ENCODE assay signal across 20 mouse cellular contexts in genomic region chr6:108467597-108467996, GRCm38 (mm10).
DNase-seq lines count a peak whose midpoint lies in the region; ATAC-seq lines count a peak whose summit lies in the region.
"Had no signal": no experiment of that assay in that cellular context is flagged by ENCODE, and none has a peak within 500 bp of the region (broad histone marks: within the 10 kb centered on the region; RNA-seq: fewer than 3 reads in every experiment).

No protein-coding gene starts in this region.

- H3K9me3 ChIP-seq in limb, embryonic 13.5 days, result no peaks in the 10 kb centered on the region
- H3K9me3 ChIP-seq in limb, embryonic 10.5 days (replicated peaks), result no peaks in the 10 kb centered on the region
- H3K9me3 ChIP-seq: forebrain, embryonic 10.5 days; heart, embryonic 12.5 days; hindbrain, embryonic 15.5 days; limb, embryonic 12.5 days; liver, embryonic 12.5 days; midbrain, embryonic 12.5 days; neural tube, embryonic 15.5 days; stomach, embryonic 15.5 days had no signal

- H3K27ac ChIP-seq in limb, embryonic 13.5 days, result no peak overlapping the region
- no peak overlapping the region for H3K27ac ChIP-seq in limb, embryonic 10.5 days
- H3K27ac ChIP-seq: forebrain, embryonic 10.5 days; hindbrain, embryonic 15.5 days; limb, embryonic 12.5 days; liver, embryonic 12.5 days; midbrain, embryonic 12.5 days; neural tube, embryonic 15.5 days; stomach, embryonic 15.5 days had no signal

- H3K4me3 ChIP-seq in limb, embryonic 13.5 days, result no peak overlapping the region
- no peak overlapping the region for H3K4me3 ChIP-seq in limb, embryonic 10.5 days
- H3K4me3 ChIP-seq: forebrain, embryonic 10.5 days; heart, embryonic 12.5 days; hindbrain, embryonic 15.5 days; limb, embryonic 12.5 days; liver, embryonic 12.5 days; midbrain, embryonic 12.5 days; neural tube, embryonic 15.5 days; stomach, embryonic 15.5 days had no signal

- 30% methylated on average over 6 of the region's 6 CpGs for WGBS in limb, embryonic 13.5 days
- 56% methylated on average over 6 of the region's 6 CpGs for WGBS in limb, embryonic 10.5 days

- H3K36me3 ChIP-seq in limb, embryonic 13.5 days, result no peaks in the 10 kb centered on the region
- no peaks in the 10 kb centered on the region for H3K36me3 ChIP-seq in limb, embryonic 10.5 days
- H3K36me3 ChIP-seq: hindbrain, embryonic 15.5 days; limb, embryonic 12.5 days; liver, embryonic 12.5 days; midbrain, embryonic 12.5 days; neural tube, embryonic 15.5 days; stomach, embryonic 15.5 days had no signal

- DNase-seq in adrenal gland, postnatal 14 days, result peak; percentile 27
- DNase-seq in adrenal gland, postnatal 25 days, result no peak
- peak; percentile 28 to 39 for DNase-seq in heart, postnatal 14 days
- no peak for DNase-seq in heart, adult 11 months
- DNase-seq in limb, embryonic 10.5 days (ENCODE audit: low spot score), result no peak
- DNase-seq in lung, postnatal 4 days, result no peak
- DNase-seq: cerebellum, adult 18-20 months; layer of hippocampus, postnatal 36 days; lung, adult 18-20 months; lung, postnatal 10 days had no signal

- H3K9ac ChIP-seq in limb, embryonic 13.5 days, result no peak overlapping the region
- H3K9ac ChIP-seq: heart, embryonic 12.5 days; hindbrain, embryonic 15.5 days; limb, embryonic 12.5 days; liver, embryonic 12.5 days; midbrain, embryonic 12.5 days; neural tube, embryonic 15.5 days; stomach, embryonic 15.5 days had no signal

- H3K4me1 ChIP-seq in limb, embryonic 13.5 days, result peaks cover 11% of the 10 kb centered on the region
- H3K4me1 ChIP-seq in limb, embryonic 10.5 days, result peaks cover 19% of the 10 kb centered on the region
- H3K4me1 ChIP-seq: hindbrain, embryonic 15.5 days; midbrain, embryonic 12.5 days; neural tube, embryonic 15.5 days; stomach, embryonic 15.5 days had no signal

- ATAC-seq in limb, embryonic 13.5 days (ENCODE audit: low FRiP score, low read depth), result 0 out of 2 replicates have a peak, but pooled peaks have one; percentile 8
- ATAC-seq: forebrain, embryonic 16.5 days; liver, embryonic 12.5 days had no signal

- H3K27me3 ChIP-seq in limb, embryonic 13.5 days, result no peaks in the 10 kb centered on the region
- no peaks in the 10 kb centered on the region for H3K27me3 ChIP-seq in limb, embryonic 10.5 days (ENCODE audit: low read depth, poor library complexity, severe bottlenecking)
- H3K27me3 ChIP-seq: heart, embryonic 12.5 days; hindbrain, embryonic 15.5 days; limb, embryonic 12.5 days; liver, embryonic 12.5 days; midbrain, embryonic 12.5 days; neural tube, embryonic 15.5 days; stomach, embryonic 15.5 days had no signal

- H3K4me2 ChIP-seq in limb, embryonic 13.5 days (replicated peaks), result no peak overlapping the region
- H3K4me2 ChIP-seq: heart, embryonic 12.5 days; hindbrain, embryonic 15.5 days; limb, embryonic 12.5 days; liver, embryonic 12.5 days; midbrain, embryonic 12.5 days; neural tube, embryonic 15.5 days; stomach, embryonic 15.5 days had no signal

- intact Hi-C loops in heart, postnatal 14 days (cut with DNase I), result no loop called here

Comparison
In these comparisons a context has a peak if more than half of its experiments do, and no peak if none do; other contexts are left out.
1. DNase-seq: peak in adrenal gland, postnatal 14 days (single experiment) and heart, postnatal 14 days (2 of 2); none in adrenal gland, postnatal 25 days (single experiment), heart, adult 11 months (single experiment), limb, embryonic 10.5 days (single experiment) and lung, postnatal 4 days (0 of 2).